Mouse (Mus musculus): ENCODE data around the gene Fam172a. TPM values are rescaled to one million over a fixed set of nuclear protein-coding genes. Genes with fewer than 3 reads are reported as not detected.

Fam172a gene
- polyA plus RNA-seq, 1 experiment from 2014 or later = 11.3 TPM

GRCm38 (mm10) chr13:78200991-78201870 lies 499.4 kb downstream of the Fam172a start:
- WGBS (ENCODE audit: insufficient replicate concordance) = 3% methylated on average over 27 of the region's 30 CpGs
- Histone ChIP-seq H3K4me3 (replicated peaks) (no peak overlapping the region; the same call in 1 of the 2 replicates), H3K9ac (no peak overlapping the region), H3K27ac (replicated peaks) (no peak overlapping the region), H3K36me3 (replicated peaks) (no peaks in the 10 kb centered on the region), H3K9me3 (replicated peaks) (no peaks in the 10 kb centered on the region), H3K4me2 (peak overlapping the region; percentile 32), H3K4me1 (replicated peaks) (0 out of 2 replicates have a peak, but pooled peaks cover 4% of the 10 kb centered on the region), H3K27me3 (peaks cover 96% of the 10 kb centered on the region)
- no peak for ATAC-seq (ENCODE audit: insufficient read depth)

- H3K4me1 ChIP-seq (replicated peaks) = 0 out of 2 replicates have a peak, but pooled peaks cover 4% of the 10 kb centered on the region
- no peaks in the 10 kb centered on the region for H3K9me3 ChIP-seq (replicated peaks)
- WGBS (ENCODE audit: insufficient replicate concordance) = 5% methylated on average over 22 of the region's 22 CpGs
- no peaks in the 10 kb centered on the region for H3K36me3 ChIP-seq (replicated peaks)
- peaks cover 95% of the 10 kb centered on the region for H3K27me3 ChIP-seq
- H3K4me3 ChIP-seq (replicated peaks) = no peak overlapping the region; the same call in 1 of the 2 replicates
- peak overlapping the region; percentile 32 for H3K4me2 ChIP-seq
- no peak overlapping the region for H3K27ac ChIP-seq (replicated peaks)
- no peak for ATAC-seq (ENCODE audit: insufficient read depth)
- no peak overlapping the region for H3K9ac ChIP-seq
Measured at GRCm38 (mm10) chr13:78201871-78202565, 500.2 kb downstream of the Fam172a start.

- Histone ChIP-seq H3K27me3 (peaks cover 95% of the 10 kb centered on the region), H3K27ac (replicated peaks) (no peak overlapping the region), H3K36me3 (replicated peaks) (no peaks in the 10 kb centered on the region), H3K4me2 (peak overlapping the region; percentile 44), H3K9ac (no peak overlapping the region), H3K9me3 (replicated peaks) (no peaks in the 10 kb centered on the region), H3K4me3 (replicated peaks) (peak overlapping the region; percentile 33), H3K4me1 (replicated peaks) (0 out of 2 replicates have a peak, but pooled peaks cover 4% of the 10 kb centered on the region)
- 1% methylated on average over 47 of the region's 47 CpGs for WGBS (ENCODE audit: insufficient replicate concordance)
- no peak for ATAC-seq (ENCODE audit: insufficient read depth)
Measured at GRCm38 (mm10) chr13:78202574-78203347, 500.9 kb downstream of the Fam172a start.

GRCm38 (mm10) chr13:78203348-78204061 lies 501.7 kb downstream of the Fam172a start:
- 1% methylated on average over 37 of the region's 37 CpGs for WGBS (ENCODE audit: insufficient replicate concordance)
- Histone ChIP-seq H3K27me3 (peaks cover 95% of the 10 kb centered on the region), H3K9ac (no peak overlapping the region)

GRCm38 (mm10) chr13:78205426-78205825 lies 503.6 kb downstream of the Fam172a start:
- H3K27ac ChIP-seq (replicated peaks) = no peak overlapping the region
- H3K9me3 ChIP-seq (replicated peaks) = no peaks in the 10 kb centered on the region
- peaks cover 95% of the 10 kb centered on the region for H3K27me3 ChIP-seq
- H3K4me3 ChIP-seq (replicated peaks) = no peak overlapping the region
- H3K4me2 ChIP-seq = no peak overlapping the region
- no peak for ATAC-seq (ENCODE audit: insufficient read depth)
- no peaks in the 10 kb centered on the region for H3K36me3 ChIP-seq (replicated peaks)
- H3K9ac ChIP-seq = no peak overlapping the region
- no peaks in the 10 kb centered on the region for H3K4me1 ChIP-seq (replicated peaks)

More at GRCm38 (mm10) chr13:78203348-78204061, 501.7 kb downstream of the Fam172a start:
- Histone ChIP-seq H3K9me3 (replicated peaks) (no peaks in the 10 kb centered on the region), H3K27ac (replicated peaks) (no peak overlapping the region), H3K4me1 (replicated peaks) (no peaks in the 10 kb centered on the region), H3K4me2 (peak overlapping the region; percentile 44), H3K4me3 (replicated peaks) (peak overlapping the region; percentile 33), H3K36me3 (replicated peaks) (no peaks in the 10 kb centered on the region)
- no peak for ATAC-seq (ENCODE audit: insufficient read depth)

- ATAC-seq (ENCODE audit: insufficient read depth) = no peak
- H3K36me3 ChIP-seq (replicated peaks) = no peaks in the 10 kb centered on the region
- H3K4me2 ChIP-seq = no peak overlapping the region
- peaks cover 95% of the 10 kb centered on the region for H3K27me3 ChIP-seq
- 23% methylated on average over 7 of the region's 7 CpGs for WGBS (ENCODE audit: insufficient replicate concordance)
- H3K9ac ChIP-seq = no peak overlapping the region
- H3K4me3 ChIP-seq (replicated peaks) = no peak overlapping the region
- H3K4me1 ChIP-seq (replicated peaks) = no peaks in the 10 kb centered on the region
- H3K9me3 ChIP-seq (replicated peaks) = no peaks in the 10 kb centered on the region
- no peak overlapping the region for H3K27ac ChIP-seq (replicated peaks)
Measured at GRCm38 (mm10) chr13:78206891-78207430, 505.1 kb downstream of the Fam172a start.

- Histone ChIP-seq H3K9ac (no peak overlapping the region), H3K9me3 (replicated peaks) (no peaks in the 10 kb centered on the region), H3K4me3 (replicated peaks) (no peak overlapping the region), H3K4me1 (replicated peaks) (no peaks in the 10 kb centered on the region), H3K27ac (replicated peaks) (no peak overlapping the region), H3K27me3 (peaks cover 95% of the 10 kb centered on the region), H3K36me3 (replicated peaks) (no peaks in the 10 kb centered on the region), H3K4me2 (no peak overlapping the region)
- 4% methylated on average over 12 of the region's 12 CpGs for WGBS (ENCODE audit: insufficient replicate concordance)
- no peak for ATAC-seq (ENCODE audit: insufficient read depth)
Measured at GRCm38 (mm10) chr13:78207796-78208645, 506.2 kb downstream of the Fam172a start.

- no peak overlapping the region for H3K9ac ChIP-seq
- no peaks in the 10 kb centered on the region for H3K36me3 ChIP-seq (replicated peaks)
- H3K27me3 ChIP-seq = peaks cover 95% of the 10 kb centered on the region
- H3K9me3 ChIP-seq (replicated peaks) = no peaks in the 10 kb centered on the region
- ATAC-seq (ENCODE audit: insufficient read depth) = no peak
- H3K4me3 ChIP-seq (replicated peaks) = no peak overlapping the region
- no peak overlapping the region for H3K4me2 ChIP-seq
- WGBS (ENCODE audit: insufficient replicate concordance) = 7% methylated on average over 14 of the region's 14 CpGs
- no peaks in the 10 kb centered on the region for H3K4me1 ChIP-seq (replicated peaks)
- H3K27ac ChIP-seq (replicated peaks) = no peak overlapping the region
Measured at GRCm38 (mm10) chr13:78208689-78209410, 507.0 kb downstream of the Fam172a start.

- no peak overlapping the region for H3K9ac ChIP-seq
- H3K27me3 ChIP-seq = peaks cover 89% of the 10 kb centered on the region
- H3K36me3 ChIP-seq (replicated peaks) = no peaks in the 10 kb centered on the region
- H3K4me2 ChIP-seq = peak overlapping the region; percentile 33
- no peaks in the 10 kb centered on the region for H3K4me1 ChIP-seq (replicated peaks)
- no peak overlapping the region for H3K27ac ChIP-seq (replicated peaks)
- H3K4me3 ChIP-seq (replicated peaks) = no peak overlapping the region
- no peaks in the 10 kb centered on the region for H3K9me3 ChIP-seq (replicated peaks)
- WGBS (ENCODE audit: insufficient replicate concordance) = 1% methylated on average over 12 of the region's 12 CpGs
- no peak for ATAC-seq (ENCODE audit: insufficient read depth)
Measured at GRCm38 (mm10) chr13:78209611-78210028, 507.8 kb downstream of the Fam172a start.

Measured in liver, embryonic 15.5 days (tissue).